Mouse (Mus musculus) stomach, adult 2 months (tissue): ENCODE data around the gene Sf3b3. TPM values are rescaled to one million over a fixed set of nuclear protein-coding genes. Genes with fewer than 3 reads are reported as not detected.

Experiments used
- polyA plus RNA-seq: library from polyadenylated mRNA; depleted of rRNA; stranded (reverse); fragments of >200 nt; gene quantifications from 2 replicates; pipeline ENCODE4 v1.2.3, GENCODE M21; 2012; rRNA removed

Gene Sf3b3
- polyA plus RNA-seq = 5.5 and 8.7 TPM in 2 replicates

DNA sequence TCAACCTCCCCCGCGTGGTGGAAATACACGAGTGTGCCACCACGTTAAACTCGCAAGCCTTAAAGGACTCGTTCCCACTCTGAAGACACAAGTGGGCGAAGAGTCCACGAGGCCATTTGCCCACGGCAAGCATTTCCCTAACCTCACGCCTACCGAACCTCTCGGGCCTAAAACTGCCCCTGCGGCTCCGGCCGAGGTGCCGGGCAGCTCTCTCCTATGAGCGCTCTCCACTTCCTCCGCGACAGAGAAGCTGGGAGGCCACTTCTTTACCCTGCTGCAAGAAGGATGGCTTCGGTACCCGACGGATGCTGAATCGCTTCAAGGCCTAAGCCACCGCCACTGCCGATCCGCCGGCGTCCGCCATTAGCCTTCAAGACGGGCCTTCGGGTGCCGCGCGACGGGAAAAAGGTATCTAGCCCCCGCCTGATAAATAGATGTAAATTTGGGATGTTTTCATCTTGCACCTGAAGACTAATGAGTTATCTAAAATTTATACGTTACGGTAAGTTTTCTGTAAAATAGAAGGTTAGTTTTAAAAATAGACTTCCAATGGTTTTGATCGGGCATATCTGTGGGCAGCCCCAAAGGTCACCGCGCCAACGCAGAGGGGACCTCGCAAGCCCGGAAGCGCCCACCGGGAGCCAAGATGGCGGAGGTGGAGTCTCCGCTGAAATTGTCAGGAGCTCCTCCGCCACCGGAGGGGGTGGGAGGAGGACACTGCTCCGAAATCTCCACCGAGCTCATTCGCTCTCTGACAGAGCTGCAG is at the start of gene Sf3b3, which contains the start of gene Cog4:
Gene Sf3b3 (minus strand): TSS at position 383 of the 766 bp plus-strand sequence.
Gene Cog4 (plus strand): TSS at position 196 of the 766 bp plus-strand sequence.

DNA sequence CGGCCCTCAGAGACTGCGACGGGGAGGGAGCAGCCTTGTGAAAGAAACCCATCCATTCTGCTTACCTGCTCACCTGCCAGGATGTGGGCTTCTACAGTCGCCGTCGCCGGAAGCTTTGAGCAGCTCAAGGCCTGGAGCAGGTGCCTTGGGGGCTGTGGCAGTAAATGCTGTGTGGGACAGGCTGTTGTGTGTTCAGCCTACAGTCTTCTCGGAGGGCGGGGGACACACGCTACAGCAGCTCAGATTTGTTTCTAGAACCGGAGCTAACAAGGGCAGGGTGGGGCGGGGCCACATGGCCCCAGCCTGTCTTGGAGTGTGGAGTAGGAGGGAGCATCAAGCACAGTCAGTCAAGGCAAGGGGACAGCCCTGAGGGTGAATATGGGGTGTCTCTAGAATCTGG is 40.9 kb downstream of the Sf3b3 start, which contains the start of gene Il34:
Gene Il34 (minus strand): TSS at position 256 of the 400 bp plus-strand sequence.

Other genes with a start within 250 kb of the Sf3b3 start
- gene Vac14, start 228.2 kb downstream of the Sf3b3 start, polyA plus RNA-seq = 12.4 and 12.6 TPM in 2 replicates
- gene Mtss1l, start 125.3 kb downstream of the Sf3b3 start, polyA plus RNA-seq = 23.2 and 34.6 TPM in 2 replicates
- 8.0 and 10.7 TPM in 2 replicates for gene Il34, start 40.9 kb downstream of the Sf3b3 start, polyA plus RNA-seq
- gene Cog4, start 187 bp downstream of the Sf3b3 start, polyA plus RNA-seq = 8.0 and 9.6 TPM in 2 replicates
- 12.2 and 12.8 TPM in 2 replicates for gene Fuk, start 55.7 kb upstream of the Sf3b3 start, polyA plus RNA-seq
- gene St3gal2, start 73.1 kb upstream of the Sf3b3 start, polyA plus RNA-seq = 6.4 and 10.0 TPM in 2 replicates
- 7.9 and 8.3 TPM in 2 replicates for gene Ddx19a, start 151.0 kb upstream of the Sf3b3 start, polyA plus RNA-seq
- gene Ddx19b, start 185.0 kb upstream of the Sf3b3 start, polyA plus RNA-seq = 0.42 and 1.1 TPM in 2 replicates
- gene Aars, start 186.4 kb upstream of the Sf3b3 start, polyA plus RNA-seq = 10.6 and 13.0 TPM in 2 replicates
- 7.4 and 26.5 TPM in 2 replicates for gene Exosc6, start 209.6 kb upstream of the Sf3b3 start, polyA plus RNA-seq
- not detected in 2 replicates for gene Clec18a, start 245.6 kb upstream of the Sf3b3 start, polyA plus RNA-seq
- 2.5 and 3.4 TPM in 2 replicates for gene Pdpr, start 247.8 kb upstream of the Sf3b3 start, polyA plus RNA-seq